Mouse (Mus musculus): ENCODE data around the gene Dync1i2. TPM values are rescaled to one million over a fixed set of nuclear protein-coding genes. Genes with fewer than 3 reads are reported as not detected.

Dync1i2 gene
- polyA plus RNA-seq, 1 experiment = 46.5 TPM

- Histone ChIP-seq H3K27me3 (ENCODE audit: control insufficient read depth, insufficient read depth, low read length) (no peaks in the 10 kb centered on the region), H3K27ac (ENCODE audit: control insufficient read depth, insufficient read depth, low read depth, low read length) (no peak overlapping the region), H3K4me3 (ENCODE audit: control insufficient read depth, low read depth, low read length) (no peak overlapping the region), H3K36me3 (ENCODE audit: control insufficient read depth, insufficient read depth, low read length) (peaks cover 1% of the 10 kb centered on the region; the same call in 1 of the 2 replicates), H3K4me1 (ENCODE audit: control insufficient read depth, insufficient read depth, low read length) (no peaks in the 10 kb centered on the region)
- TF ChIP-seq CTCF (IDR thresholded peaks at IDR 0.05; ENCODE audit: control insufficient read depth, insufficient read depth, insufficient replicate concordance, low read depth, low read length) (no peak), POLR2A (IDR thresholded peaks at IDR 0.05; ENCODE audit: control insufficient read depth, low read depth, low read length) (no peak)
Measured at GRCm38 (mm10) chr2:71232976-71233375, 21.5 kb downstream of the Dync1i2 start.

- Histone ChIP-seq H3K4me3 (ENCODE audit: control insufficient read depth, low read depth, low read length) (no peak overlapping the region), H3K4me1 (ENCODE audit: control insufficient read depth, insufficient read depth, low read length) (no peaks in the 10 kb centered on the region), H3K27me3 (ENCODE audit: control insufficient read depth, insufficient read depth, low read length) (no peaks in the 10 kb centered on the region), H3K27ac (ENCODE audit: control insufficient read depth, insufficient read depth, low read depth, low read length) (no peak overlapping the region), H3K36me3 (ENCODE audit: control insufficient read depth, insufficient read depth, low read length) (peaks cover 1% of the 10 kb centered on the region)
- TF ChIP-seq POLR2A (IDR thresholded peaks at IDR 0.05; ENCODE audit: control insufficient read depth, low read depth, low read length) (no peak), CTCF (IDR thresholded peaks at IDR 0.05; ENCODE audit: control insufficient read depth, insufficient read depth, insufficient replicate concordance, low read depth, low read length) (no peak)
Measured at GRCm38 (mm10) chr2:71235420-71235819, 23.9 kb downstream of the Dync1i2 start.

DNA sequence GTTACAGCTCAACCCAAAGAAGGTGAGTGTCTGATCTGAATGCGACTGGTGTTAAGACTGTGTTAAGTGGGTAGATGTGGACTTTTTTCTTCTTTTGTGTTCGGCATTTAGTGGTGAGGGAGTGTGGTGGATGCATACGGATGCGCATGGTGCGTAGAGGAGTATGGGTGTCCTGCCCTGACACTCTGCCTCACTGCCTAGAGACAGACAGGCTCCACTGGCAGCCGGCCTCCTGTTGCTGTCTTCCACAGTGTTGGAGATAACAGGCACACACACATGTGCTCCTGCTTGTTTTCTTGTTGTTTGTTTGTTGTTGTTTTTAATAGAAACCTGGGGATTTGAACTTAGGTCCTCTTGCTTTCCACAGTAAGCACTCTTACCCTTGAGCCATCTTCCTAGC, 24.5 kb downstream of the Dync1i2 start:
- Histone ChIP-seq H3K27me3 (ENCODE audit: control insufficient read depth, insufficient read depth, low read length) (no peaks in the 10 kb centered on the region), H3K4me3 (ENCODE audit: control insufficient read depth, low read depth, low read length) (no peak overlapping the region), H3K27ac (ENCODE audit: control insufficient read depth, insufficient read depth, low read depth, low read length) (no peak overlapping the region), H3K36me3 (ENCODE audit: control insufficient read depth, insufficient read depth, low read length) (peaks cover 1% of the 10 kb centered on the region), H3K4me1 (ENCODE audit: control insufficient read depth, insufficient read depth, low read length) (no peaks in the 10 kb centered on the region)
- TF ChIP-seq CTCF (IDR thresholded peaks at IDR 0.05; ENCODE audit: control insufficient read depth, insufficient read depth, insufficient replicate concordance, low read depth, low read length) (no peak), POLR2A (IDR thresholded peaks at IDR 0.05; ENCODE audit: control insufficient read depth, low read depth, low read length) (no peak)

- peaks cover 1% of the 10 kb centered on the region for H3K36me3 ChIP-seq (ENCODE audit: control insufficient read depth, insufficient read depth, low read length)
- no peaks in the 10 kb centered on the region for H3K4me1 ChIP-seq (ENCODE audit: control insufficient read depth, insufficient read depth, low read length)
- TF ChIP-seq POLR2A (IDR thresholded peaks at IDR 0.05; ENCODE audit: control insufficient read depth, low read depth, low read length) (no peak), CTCF (IDR thresholded peaks at IDR 0.05; ENCODE audit: control insufficient read depth, insufficient read depth, insufficient replicate concordance, low read depth, low read length) (no peak)
- no peak overlapping the region for H3K4me3 ChIP-seq (ENCODE audit: control insufficient read depth, low read depth, low read length)
- H3K27me3 ChIP-seq (ENCODE audit: control insufficient read depth, insufficient read depth, low read length) = no peaks in the 10 kb centered on the region
- no peak overlapping the region for H3K27ac ChIP-seq (ENCODE audit: control insufficient read depth, insufficient read depth, low read depth, low read length)
Measured at GRCm38 (mm10) chr2:71241505-71241904, 30.0 kb downstream of the Dync1i2 start.

DNA sequence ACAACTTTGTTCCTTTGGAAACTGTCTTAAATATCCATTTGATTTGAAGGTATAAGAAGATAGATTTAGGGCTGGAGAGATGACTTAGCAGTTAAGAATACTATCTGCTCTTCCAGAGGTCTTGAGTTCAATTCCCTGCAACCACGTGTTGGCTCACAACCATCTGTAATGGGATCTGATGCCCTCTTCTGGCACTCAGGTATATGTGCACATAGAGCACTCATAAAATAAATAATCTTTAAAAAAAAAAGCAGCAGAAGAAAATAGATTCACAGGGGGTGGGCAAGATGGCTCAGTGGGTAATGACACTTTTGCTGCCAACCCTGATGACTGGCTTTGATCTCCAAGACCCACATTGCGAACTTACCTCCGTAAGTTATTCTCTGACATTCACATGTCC, 30.7 kb downstream of the Dync1i2 start:
- no peaks in the 10 kb centered on the region for H3K4me1 ChIP-seq (ENCODE audit: control insufficient read depth, insufficient read depth, low read length)
- H3K27me3 ChIP-seq (ENCODE audit: control insufficient read depth, insufficient read depth, low read length) = no peaks in the 10 kb centered on the region
- no peak overlapping the region for H3K4me3 ChIP-seq (ENCODE audit: control insufficient read depth, low read depth, low read length)
- H3K36me3 ChIP-seq (ENCODE audit: control insufficient read depth, insufficient read depth, low read length) = peaks cover 1% of the 10 kb centered on the region
- TF ChIP-seq CTCF (IDR thresholded peaks at IDR 0.05; ENCODE audit: control insufficient read depth, insufficient read depth, insufficient replicate concordance, low read depth, low read length) = no peak
- TF ChIP-seq POLR2A (IDR thresholded peaks at IDR 0.05; ENCODE audit: control insufficient read depth, low read depth, low read length) = no peak
- no peak overlapping the region for H3K27ac ChIP-seq (ENCODE audit: control insufficient read depth, insufficient read depth, low read depth, low read length)

DNA sequence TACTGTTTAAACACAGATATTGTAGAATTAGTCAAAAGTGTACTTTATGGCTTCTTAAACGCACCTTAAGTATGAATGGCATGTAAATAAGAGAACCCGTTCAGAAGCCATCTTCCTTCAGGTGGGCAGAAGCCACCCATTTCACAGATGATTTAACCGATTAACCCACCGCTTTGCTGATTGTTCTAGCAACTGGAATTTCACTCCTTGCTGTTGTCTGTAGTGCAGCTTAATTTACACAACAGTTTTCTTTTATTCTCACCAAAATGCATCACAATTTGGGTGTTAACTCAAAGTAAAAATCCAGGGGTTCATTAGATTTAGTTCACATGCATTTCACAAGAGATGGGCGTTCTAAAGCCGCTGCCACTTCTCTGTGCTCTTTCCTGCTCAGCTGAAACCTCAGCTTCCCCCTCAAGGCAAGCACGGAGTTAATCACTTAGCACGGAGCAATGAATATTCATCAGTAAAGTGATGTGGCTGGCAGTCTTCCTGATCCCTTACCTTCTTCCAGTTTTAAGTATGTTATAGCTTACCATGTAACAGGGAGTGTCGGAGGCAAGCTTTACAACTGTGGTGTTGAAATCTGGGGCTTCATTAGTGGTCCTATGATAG, 31.7 kb downstream of the Dync1i2 start:
- no peak overlapping the region for H3K4me3 ChIP-seq (ENCODE audit: control insufficient read depth, low read depth, low read length)
- H3K36me3 ChIP-seq (ENCODE audit: control insufficient read depth, insufficient read depth, low read length) = no peaks in the 10 kb centered on the region; the same call in none of the 2 replicates
- H3K4me1 ChIP-seq (ENCODE audit: control insufficient read depth, insufficient read depth, low read length) = no peaks in the 10 kb centered on the region
- no peak for TF ChIP-seq POLR2A (IDR thresholded peaks at IDR 0.05; ENCODE audit: control insufficient read depth, low read depth, low read length)
- no peak for TF ChIP-seq CTCF (IDR thresholded peaks at IDR 0.05; ENCODE audit: control insufficient read depth, insufficient read depth, insufficient replicate concordance, low read depth, low read length)
- no peaks in the 10 kb centered on the region for H3K27me3 ChIP-seq (ENCODE audit: control insufficient read depth, insufficient read depth, low read length)
- H3K27ac ChIP-seq (ENCODE audit: control insufficient read depth, insufficient read depth, low read depth, low read length) = no peak overlapping the region

DNA sequence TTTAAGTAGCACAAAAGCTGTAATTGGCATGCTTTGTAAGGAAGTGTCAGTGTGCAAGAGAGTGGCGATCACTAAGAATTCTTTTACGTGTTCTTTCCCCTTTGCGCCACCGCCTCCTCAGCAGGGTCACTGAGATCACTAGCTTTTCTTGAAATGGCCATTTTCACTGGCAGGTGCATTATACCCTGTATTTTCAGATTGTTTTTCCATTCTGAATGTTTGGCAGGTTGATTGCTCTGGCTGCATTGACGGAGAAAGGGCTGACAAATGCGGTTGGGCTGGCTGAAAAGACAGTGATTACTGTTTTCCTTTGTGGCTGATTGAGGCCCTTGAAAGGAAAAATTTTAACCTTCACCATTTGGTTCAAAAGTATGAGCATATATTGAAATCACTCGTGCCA, 33.3 kb downstream of the Dync1i2 start:
- Histone ChIP-seq H3K27me3 (ENCODE audit: control insufficient read depth, insufficient read depth, low read length) (no peaks in the 10 kb centered on the region), H3K4me3 (ENCODE audit: control insufficient read depth, low read depth, low read length) (no peak overlapping the region), H3K36me3 (ENCODE audit: control insufficient read depth, insufficient read depth, low read length) (peaks cover 2% of the 10 kb centered on the region), H3K27ac (ENCODE audit: control insufficient read depth, insufficient read depth, low read depth, low read length) (no peak overlapping the region), H3K4me1 (ENCODE audit: control insufficient read depth, insufficient read depth, low read length) (no peaks in the 10 kb centered on the region)
- no peak for TF ChIP-seq POLR2A (IDR thresholded peaks at IDR 0.05; ENCODE audit: control insufficient read depth, low read depth, low read length)

- Histone ChIP-seq H3K27me3 (ENCODE audit: control insufficient read depth, insufficient read depth, low read length) (no peaks in the 10 kb centered on the region), H3K4me3 (ENCODE audit: control insufficient read depth, low read depth, low read length) (no peak overlapping the region), H3K4me1 (ENCODE audit: control insufficient read depth, insufficient read depth, low read length) (no peaks in the 10 kb centered on the region), H3K36me3 (ENCODE audit: control insufficient read depth, insufficient read depth, low read length) (peaks cover 2% of the 10 kb centered on the region), H3K27ac (ENCODE audit: control insufficient read depth, insufficient read depth, low read depth, low read length) (no peak overlapping the region)
- TF ChIP-seq POLR2A (IDR thresholded peaks at IDR 0.05; ENCODE audit: control insufficient read depth, low read depth, low read length) (no peak), CTCF (IDR thresholded peaks at IDR 0.05; ENCODE audit: control insufficient read depth, insufficient read depth, insufficient replicate concordance, low read depth, low read length) (no peak)
Measured at GRCm38 (mm10) chr2:71245416-71245815, 33.9 kb downstream of the Dync1i2 start.
